Mouse (Mus musculus): ENCODE measurements at regions not wholly inside any gene's neighbourhood (a gene's known extent, or its start where the extent isn't known, plus 50 kb on each side); places are given as distances from the start of the nearest gene placed in this dataset.

- H3K27ac ChIP-seq: no peak overlapping the region
- WGBS: 29% methylated on average over 2 of the region's 2 CpGs
- peak; percentile 4 for DNase-seq (ENCODE audit: low spot score)
These were observed 107.9 kb downstream of the Oma1 start for GRCm38 (mm10) chr4:103421541-103421951.

DNA sequence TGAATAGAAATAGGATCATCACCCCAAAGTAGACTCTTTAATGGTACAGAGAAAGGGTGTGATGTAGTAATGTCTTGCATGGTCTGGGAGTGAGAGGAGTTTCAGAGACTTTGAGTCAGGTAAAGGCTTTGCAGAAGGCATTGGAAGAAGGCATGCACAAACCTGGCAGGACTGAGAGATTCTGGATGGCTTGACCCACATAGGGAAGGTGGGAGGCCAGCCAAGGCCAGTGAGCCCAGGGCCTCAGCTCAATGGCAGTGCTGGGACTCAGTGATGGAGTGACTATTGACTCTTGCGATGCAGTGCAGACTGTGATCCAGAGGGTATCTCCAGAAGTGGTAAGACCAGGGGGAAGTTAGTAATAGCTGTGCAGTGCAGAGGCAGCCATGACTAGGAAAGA is 127.8 kb downstream of the Oma1 start:
- 100% methylated on average over 1 of the region's 1 CpGs for WGBS

More at GRCm38 (mm10) chr4:103421541-103421951, 107.9 kb downstream of the Oma1 start:
- H3K4me3 ChIP-seq: no peak overlapping the region
- 0 out of 2 replicates have a peak, but pooled peaks cover 2% of the 10 kb centered on the region for H3K9me3 ChIP-seq
- peaks cover 11% of the 10 kb centered on the region for H3K4me1 ChIP-seq (replicated peaks)
- H3K27me3 ChIP-seq (ENCODE audit: insufficient read depth, poor library complexity, severe bottlenecking): no peaks in the 10 kb centered on the region
- H3K36me3 ChIP-seq: no peaks in the 10 kb centered on the region

DNA sequence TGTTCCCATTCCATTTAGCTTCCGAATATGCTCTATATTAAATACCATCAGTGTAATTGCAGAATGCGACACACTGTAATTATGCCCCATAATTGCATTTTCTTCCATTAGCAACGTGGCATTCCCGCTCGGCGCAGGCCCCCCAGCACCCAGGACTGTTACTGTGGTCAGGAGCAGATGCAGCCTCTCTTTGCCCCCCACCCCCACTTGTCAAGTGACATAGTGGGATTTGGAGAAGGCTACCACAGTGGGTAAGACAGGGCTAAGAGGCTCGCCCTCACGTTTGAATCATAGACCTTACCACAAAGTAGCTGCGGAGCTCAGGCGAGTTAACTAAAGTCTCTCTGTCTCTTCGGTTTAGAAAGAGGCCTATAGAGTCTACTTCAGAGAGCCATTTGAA is 128.3 kb downstream of the Oma1 start:
- DNase-seq (ENCODE audit: low spot score): no peak
- Histone ChIP-seq H3K4me3 (no peak overlapping the region), H3K36me3 (no peaks in the 10 kb centered on the region), H3K27ac (no peak overlapping the region), H3K4me1 (replicated peaks) (no peaks in the 10 kb centered on the region), H3K27me3 (ENCODE audit: insufficient read depth, poor library complexity, severe bottlenecking) (no peaks in the 10 kb centered on the region), H3K9me3 (no peaks in the 10 kb centered on the region)
- WGBS: 92% methylated on average over 11 of the region's 11 CpGs

More for the DNA sequence above, 127.8 kb downstream of the Oma1 start:
- Histone ChIP-seq H3K27me3 (ENCODE audit: insufficient read depth, poor library complexity, severe bottlenecking) (no peaks in the 10 kb centered on the region), H3K4me3 (no peak overlapping the region), H3K9me3 (no peaks in the 10 kb centered on the region), H3K4me1 (replicated peaks) (no peaks in the 10 kb centered on the region), H3K36me3 (no peaks in the 10 kb centered on the region), H3K27ac (no peak overlapping the region)
- DNase-seq (ENCODE audit: low spot score): no peak

- Histone ChIP-seq H3K27me3 (ENCODE audit: insufficient read depth, poor library complexity, severe bottlenecking) (no peaks in the 10 kb centered on the region), H3K4me1 (replicated peaks) (no peaks in the 10 kb centered on the region), H3K27ac (no peak overlapping the region), H3K9me3 (no peaks in the 10 kb centered on the region), H3K4me3 (no peak overlapping the region), H3K36me3 (no peaks in the 10 kb centered on the region)
- DNase-seq (ENCODE audit: low spot score): no peak
- 92% methylated on average over 1 of the region's 1 CpGs for WGBS
These were observed 135.7 kb downstream of the Oma1 start for GRCm38 (mm10) chr4:103449276-103449675.

- DNase-seq (ENCODE audit: low spot score): no peak
- 85% methylated on average over 2 of the region's 2 CpGs for WGBS
- H3K27ac ChIP-seq: no peak overlapping the region
- no peaks in the 10 kb centered on the region for H3K27me3 ChIP-seq (ENCODE audit: insufficient read depth, poor library complexity, severe bottlenecking)
- H3K36me3 ChIP-seq: no peaks in the 10 kb centered on the region
- H3K9me3 ChIP-seq: no peaks in the 10 kb centered on the region
- no peaks in the 10 kb centered on the region for H3K4me1 ChIP-seq (replicated peaks)
- H3K4me3 ChIP-seq: no peak overlapping the region
These were observed 136.5 kb downstream of the Oma1 start for GRCm38 (mm10) chr4:103450121-103450520.

GRCm38 (mm10) chr4:103455458-103455857 is 141.8 kb downstream of the Oma1 start:
- Histone ChIP-seq H3K36me3 (no peaks in the 10 kb centered on the region), H3K4me1 (replicated peaks) (peaks cover 6% of the 10 kb centered on the region; the same call in 1 of the 2 replicates), H3K9me3 (no peaks in the 10 kb centered on the region), H3K4me3 (no peak overlapping the region), H3K27me3 (ENCODE audit: insufficient read depth, poor library complexity, severe bottlenecking) (no peaks in the 10 kb centered on the region), H3K27ac (no peak overlapping the region)
- WGBS: 65% methylated on average over 2 of the region's 2 CpGs
- no peak for DNase-seq (ENCODE audit: low spot score)

- WGBS: 86% methylated on average over 7 of the region's 7 CpGs
- no peak for DNase-seq (ENCODE audit: low spot score)
- H3K27ac ChIP-seq: no peak overlapping the region
These were observed 152.5 kb downstream of the Oma1 start for GRCm38 (mm10) chr4:103466019-103466589.

DNA sequence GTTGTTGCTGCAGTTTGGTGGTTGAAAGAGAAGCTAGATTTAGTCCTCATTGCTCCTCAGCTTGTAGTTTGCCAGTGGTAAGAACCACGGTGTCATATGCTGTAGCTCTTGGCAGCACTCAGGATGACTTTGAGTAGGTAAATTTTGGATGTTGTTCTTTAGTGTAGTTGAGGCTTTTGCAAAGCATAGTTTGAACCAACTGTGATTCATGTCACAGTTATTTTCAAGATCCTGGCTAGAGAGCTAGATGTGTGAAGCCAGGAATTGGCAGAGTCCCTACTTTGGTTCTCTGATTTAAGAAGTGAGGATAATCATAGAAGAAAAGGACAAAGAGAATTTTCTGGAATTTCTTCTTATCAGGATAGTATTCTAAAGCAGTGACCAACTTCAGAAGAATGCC is 143.6 kb upstream of the Dab1 start:
- H3K4me1 ChIP-seq (replicated peaks): no peaks in the 10 kb centered on the region
- 87% methylated on average over 1 of the region's 1 CpGs for WGBS
- no peaks in the 10 kb centered on the region for H3K27me3 ChIP-seq (ENCODE audit: insufficient read depth, poor library complexity, severe bottlenecking)
- no peak overlapping the region for H3K4me3 ChIP-seq
- H3K9me3 ChIP-seq: no peaks in the 10 kb centered on the region
- no peaks in the 10 kb centered on the region for H3K36me3 ChIP-seq
- no peak overlapping the region for H3K27ac ChIP-seq
- DNase-seq (ENCODE audit: low spot score): no peak

More at GRCm38 (mm10) chr4:103466019-103466589, 152.5 kb downstream of the Oma1 start:
- no peaks in the 10 kb centered on the region for H3K36me3 ChIP-seq
- H3K27me3 ChIP-seq (ENCODE audit: insufficient read depth, poor library complexity, severe bottlenecking): no peaks in the 10 kb centered on the region
- H3K4me1 ChIP-seq (replicated peaks): no peaks in the 10 kb centered on the region
- no peaks in the 10 kb centered on the region for H3K9me3 ChIP-seq
- no peak overlapping the region for H3K4me3 ChIP-seq

GRCm38 (mm10) chr4:103486140-103486965 is 132.8 kb upstream of the Dab1 start:
- Histone ChIP-seq H3K4me1 (replicated peaks) (peaks cover 12% of the 10 kb centered on the region), H3K27me3 (ENCODE audit: insufficient read depth, poor library complexity, severe bottlenecking) (no peaks in the 10 kb centered on the region), H3K36me3 (no peaks in the 10 kb centered on the region), H3K27ac (peak overlapping the region; percentile 77), H3K4me3 (no peak overlapping the region), H3K9me3 (no peaks in the 10 kb centered on the region)
- DNase-seq (ENCODE audit: low spot score): peak; percentile 5
- WGBS: 48% methylated on average over 8 of the region's 8 CpGs

DNA sequence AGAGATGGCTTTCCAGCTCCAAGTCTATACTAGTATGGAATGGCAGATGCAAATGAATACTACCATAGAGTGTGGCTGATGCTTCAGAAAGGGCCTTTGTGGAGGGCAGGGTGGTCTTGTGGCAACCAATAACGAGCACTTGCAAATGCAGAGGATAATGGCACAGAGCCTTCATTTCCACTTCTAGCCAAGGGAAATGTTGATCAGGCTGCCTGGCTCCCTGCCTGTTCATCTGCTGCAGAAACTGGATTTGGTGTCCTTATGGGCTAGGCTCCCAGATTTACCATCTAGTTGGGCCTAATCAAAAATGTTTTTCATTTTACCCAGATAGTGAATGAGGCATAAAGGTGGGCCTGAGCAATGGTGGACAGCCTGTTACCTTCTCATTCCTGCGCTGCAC is 110.7 kb upstream of the Dab1 start:
- DNase-seq (ENCODE audit: low spot score): no peak
- Histone ChIP-seq H3K4me1 (replicated peaks) (no peaks in the 10 kb centered on the region), H3K27ac (no peak overlapping the region), H3K4me3 (no peak overlapping the region), H3K9me3 (no peaks in the 10 kb centered on the region), H3K36me3 (no peaks in the 10 kb centered on the region), H3K27me3 (ENCODE audit: insufficient read depth, poor library complexity, severe bottlenecking) (no peaks in the 10 kb centered on the region)
- WGBS: 69% methylated on average over 2 of the region's 2 CpGs

GRCm38 (mm10) chr4:103512901-103513300 is 106.3 kb upstream of the Dab1 start:
- H3K4me3 ChIP-seq: no peak overlapping the region
- no peaks in the 10 kb centered on the region for H3K36me3 ChIP-seq
- H3K27ac ChIP-seq: no peak overlapping the region
- no peak for DNase-seq (ENCODE audit: low spot score)
- no peaks in the 10 kb centered on the region for H3K27me3 ChIP-seq (ENCODE audit: insufficient read depth, poor library complexity, severe bottlenecking)
- H3K4me1 ChIP-seq (replicated peaks): no peaks in the 10 kb centered on the region
- no peaks in the 10 kb centered on the region for H3K9me3 ChIP-seq
- 88% methylated on average over 1 of the region's 1 CpGs for WGBS

DNA sequence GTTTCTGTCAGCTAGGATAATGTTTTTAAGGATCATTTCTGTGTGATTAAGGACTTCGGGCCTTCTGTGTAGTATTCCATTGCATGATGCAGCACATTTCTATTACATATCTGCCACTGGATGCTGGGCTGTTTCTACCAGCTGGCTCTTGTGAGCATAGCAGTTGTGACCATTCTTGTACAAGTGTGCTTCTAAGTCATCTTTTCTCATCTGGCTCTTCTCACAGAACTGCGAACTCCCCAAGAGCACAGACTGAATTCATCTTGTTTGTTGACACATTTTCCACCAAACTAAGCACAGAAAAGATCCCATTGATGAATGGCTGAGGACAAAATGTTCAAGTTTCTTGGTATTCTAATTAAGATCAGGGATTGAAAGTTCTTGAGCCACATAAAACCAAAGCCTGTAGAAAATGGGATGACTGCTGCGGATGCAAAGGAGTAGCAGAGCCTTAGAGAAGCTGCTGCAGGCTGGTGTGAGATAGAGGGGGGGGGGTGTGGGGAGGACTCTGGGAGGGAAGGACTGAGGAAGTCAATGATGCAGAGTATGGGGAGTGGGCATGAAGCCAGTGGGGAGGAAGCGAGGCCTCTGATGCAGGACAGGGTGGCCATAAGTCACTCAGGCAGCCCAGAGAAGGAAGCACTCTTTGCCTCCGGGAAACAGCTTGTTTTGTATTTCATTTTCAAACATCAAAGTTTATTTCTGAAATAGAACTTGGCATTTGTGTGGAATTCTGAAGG is 97.1 kb upstream of the Dab1 start:
- Histone ChIP-seq H3K27ac (no peak overlapping the region), H3K9me3 (no peaks in the 10 kb centered on the region), H3K36me3 (no peaks in the 10 kb centered on the region), H3K27me3 (ENCODE audit: insufficient read depth, poor library complexity, severe bottlenecking) (no peaks in the 10 kb centered on the region), H3K4me3 (no peak overlapping the region), H3K4me1 (replicated peaks) (no peaks in the 10 kb centered on the region)
- DNase-seq (ENCODE audit: low spot score): no peak
- 80% methylated on average over 5 of the region's 5 CpGs for WGBS

All from hindbrain, embryonic 10.5 days (tissue).